Mouse (Mus musculus): ENCODE data around the gene E2f8.
A peak's percentile ranks its signal among the peaks of the same experiment; 100 is the strongest.

Gene E2f8

GRCm38 (mm10) chr7:48881486-48881885 is at the start of gene E2f8:
Gene E2f8, minus strand, starts transcription at chr7:48881596.
- DNase-seq = peak; percentile 75 to 88

GRCm38 (mm10) chr7:48930399-48930798 is 49.0 kb upstream of the E2f8 start:
- DNase-seq = peak; percentile 66 to 77

- DNase-seq = peak; percentile 37 to 84
Measured at GRCm38 (mm10) chr7:48928364-48928763, 47.0 kb upstream of the E2f8 start.

- peak; percentile 18 to 29 for DNase-seq
Measured at GRCm38 (mm10) chr7:48925214-48925613, 43.8 kb upstream of the E2f8 start.

GRCm38 (mm10) chr7:48923620-48924019 is 42.2 kb upstream of the E2f8 start:
- DNase-seq = no peak

- DNase-seq = no peak
Measured at GRCm38 (mm10) chr7:48918389-48918788, 37.0 kb upstream of the E2f8 start.

GRCm38 (mm10) chr7:48917988-48918387 is 36.6 kb upstream of the E2f8 start:
- DNase-seq = no peak

GRCm38 (mm10) chr7:48917463-48917862 is 36.1 kb upstream of the E2f8 start:
- DNase-seq = no peak

GRCm38 (mm10) chr7:48914630-48915506 is 33.5 kb upstream of the E2f8 start:
- DNase-seq = no peak

- no peak for DNase-seq
Measured at GRCm38 (mm10) chr7:48911146-48911545, 29.8 kb upstream of the E2f8 start.

GRCm38 (mm10) chr7:48910282-48910681 is 28.9 kb upstream of the E2f8 start:
- DNase-seq = no peak

- DNase-seq = no peak
Measured at GRCm38 (mm10) chr7:48909342-48909671, 27.9 kb upstream of the E2f8 start.

GRCm38 (mm10) chr7:48908521-48909341 is 27.3 kb upstream of the E2f8 start, which contains the start of gene Nav2:
Gene Nav2, plus strand, starts transcription at chr7:48908716.
- DNase-seq = no peak

GRCm38 (mm10) chr7:48902454-48902853 is 21.1 kb upstream of the E2f8 start:
- DNase-seq = no peak

- no peak for DNase-seq
Measured at GRCm38 (mm10) chr7:48900408-48901167, 19.2 kb upstream of the E2f8 start.

- DNase-seq = no peak
Measured at GRCm38 (mm10) chr7:48898416-48898815, 17.0 kb upstream of the E2f8 start.

- peak in 1 of 2 experiments; percentile 20 for DNase-seq
Measured at GRCm38 (mm10) chr7:48897539-48898163, 16.3 kb upstream of the E2f8 start.

- DNase-seq = no peak
Measured at GRCm38 (mm10) chr7:48896051-48896450, 14.7 kb upstream of the E2f8 start.

GRCm38 (mm10) chr7:48895475-48895874 is 14.1 kb upstream of the E2f8 start:
- DNase-seq = no peak

- DNase-seq = no peak
Measured at GRCm38 (mm10) chr7:48894763-48895162, 13.4 kb upstream of the E2f8 start.

- DNase-seq = peak; percentile 34 to 81
Measured at GRCm38 (mm10) chr7:48894152-48894551, 12.8 kb upstream of the E2f8 start.

- DNase-seq = no peak
Measured at GRCm38 (mm10) chr7:48893093-48893492, 11.7 kb upstream of the E2f8 start.

GRCm38 (mm10) chr7:48891029-48891428 is 9.6 kb upstream of the E2f8 start:
- no peak for DNase-seq
